Mouse (Mus musculus) R1 (cell line): ENCODE results near the gene Zbtb7a.

Experiments
- DNase-seq: peaks from one replicate; pipeline ENCODE4 v3.0.0-alpha.2; 2018; ENCODE audit warnings: low read depth, low spot score

Zbtb7a gene

DNA sequence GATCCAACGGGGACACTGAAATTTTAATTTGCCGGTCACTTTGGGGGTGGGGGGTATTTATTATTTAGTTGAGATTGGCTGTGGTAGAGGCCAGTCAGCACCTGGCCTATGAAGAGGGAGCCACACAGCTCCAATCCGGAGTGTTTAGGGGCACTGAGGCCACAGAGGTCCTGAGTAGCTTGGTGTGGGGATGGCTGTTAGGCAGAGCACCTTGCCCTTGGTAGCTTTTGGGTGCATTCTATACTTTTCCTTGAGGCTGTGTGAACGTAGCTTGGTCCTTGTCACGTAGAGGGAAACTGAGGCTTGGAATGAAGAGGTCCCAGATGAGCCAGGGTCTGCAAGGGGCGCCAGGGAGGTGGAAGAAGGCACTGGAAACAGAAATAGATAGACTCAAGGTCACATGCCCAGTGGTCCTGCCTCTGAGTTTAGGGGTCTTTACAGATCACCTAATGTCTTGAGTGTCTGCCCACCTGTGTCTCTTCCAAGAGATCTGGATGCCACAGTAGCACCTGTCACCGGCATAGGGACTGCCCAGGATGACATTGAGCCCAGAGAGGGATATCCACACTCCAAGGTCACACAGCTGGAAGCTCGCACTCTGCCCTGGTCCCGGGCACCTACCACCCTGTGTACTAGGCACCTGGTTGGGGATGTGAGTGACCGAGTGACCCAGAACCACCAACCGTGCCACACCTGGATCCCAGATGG lies 4.0 kb downstream of the Zbtb7a start:
- no peak for DNase-seq

GRCm38 (mm10) chr10:81139529-81139846 lies 4.5 kb downstream of the Zbtb7a start:
- DNase-seq: no peak

- DNase-seq: no peak
Measured at GRCm38 (mm10) chr10:81140005-81140404, 5.0 kb downstream of the Zbtb7a start.

- DNase-seq: peak; percentile 69
Measured at GRCm38 (mm10) chr10:81140717-81141454, 5.9 kb downstream of the Zbtb7a start.

DNA sequence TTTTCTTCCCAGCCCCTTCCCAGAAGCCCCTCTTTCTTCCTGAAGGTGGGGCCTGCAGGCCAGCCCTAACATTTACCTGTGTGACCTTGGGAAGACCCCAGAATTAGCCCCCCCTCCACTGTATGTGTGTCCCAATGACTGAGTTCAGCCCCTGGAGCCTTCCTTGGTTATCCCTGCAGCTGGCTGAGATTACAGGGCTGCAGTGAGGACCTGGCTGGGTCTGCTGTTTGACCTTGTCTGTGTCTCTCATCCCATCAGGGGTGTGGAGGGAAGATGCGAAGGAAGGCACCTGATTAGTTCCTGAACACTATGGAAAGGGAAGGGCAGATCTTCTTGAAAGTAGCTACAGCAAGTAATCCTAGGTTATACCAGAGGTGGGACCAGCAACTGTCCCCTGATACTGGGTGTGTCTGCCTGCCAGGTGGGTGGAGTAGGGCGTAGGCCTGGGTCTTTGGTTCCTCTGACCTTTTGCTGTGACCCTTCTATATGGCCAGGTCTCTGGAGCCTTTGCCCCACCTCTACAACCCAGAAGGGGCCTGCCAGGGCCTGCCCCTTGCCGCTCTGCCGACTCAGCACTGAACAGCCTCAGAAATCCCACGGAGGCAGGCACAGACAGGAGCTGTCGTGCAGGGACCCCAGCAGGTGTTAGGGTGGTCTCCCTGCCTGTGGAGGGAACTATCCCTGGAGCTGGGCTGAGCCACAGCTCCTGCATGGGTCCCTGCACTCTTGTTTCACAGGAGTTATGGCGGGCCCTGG lies 6.6 kb downstream of the Zbtb7a start:
- DNase-seq: peak; percentile 82

GRCm38 (mm10) chr10:81142551-81142981 lies 7.5 kb downstream of the Zbtb7a start:
- no peak for DNase-seq

DNA sequence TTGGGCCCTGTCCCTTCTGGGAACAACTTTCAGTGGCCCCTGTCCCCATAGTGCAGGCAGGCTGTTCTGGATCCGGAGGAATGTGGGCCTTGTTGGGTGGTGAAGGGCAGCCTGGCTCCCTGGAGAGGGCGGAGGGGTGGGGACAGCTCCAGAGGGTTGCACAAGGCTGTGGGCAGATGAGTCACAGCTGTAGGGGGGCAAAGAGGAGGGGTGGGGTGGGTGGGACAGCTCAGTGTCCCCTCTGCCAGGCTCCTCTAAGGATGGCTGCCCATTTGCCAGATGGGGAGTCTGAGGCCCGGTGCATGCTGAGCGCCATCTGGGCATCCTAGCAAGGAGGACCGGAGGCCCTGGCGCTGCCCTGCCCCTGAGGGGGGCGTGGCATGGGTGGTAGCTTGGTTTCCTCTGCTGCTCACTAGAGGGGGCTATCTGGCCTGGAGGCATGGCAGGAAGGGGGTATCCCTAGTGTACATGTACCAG lies 8.2 kb downstream of the Zbtb7a start:
- DNase-seq: no peak

- no peak for DNase-seq
Measured at GRCm38 (mm10) chr10:81143845-81144437, 8.9 kb downstream of the Zbtb7a start.

- DNase-seq: no peak
Measured at GRCm38 (mm10) chr10:81144667-81145066, 9.6 kb downstream of the Zbtb7a start.

- DNase-seq: no peak
Measured at GRCm38 (mm10) chr10:81145307-81145706, 10.3 kb downstream of the Zbtb7a start.

DNA sequence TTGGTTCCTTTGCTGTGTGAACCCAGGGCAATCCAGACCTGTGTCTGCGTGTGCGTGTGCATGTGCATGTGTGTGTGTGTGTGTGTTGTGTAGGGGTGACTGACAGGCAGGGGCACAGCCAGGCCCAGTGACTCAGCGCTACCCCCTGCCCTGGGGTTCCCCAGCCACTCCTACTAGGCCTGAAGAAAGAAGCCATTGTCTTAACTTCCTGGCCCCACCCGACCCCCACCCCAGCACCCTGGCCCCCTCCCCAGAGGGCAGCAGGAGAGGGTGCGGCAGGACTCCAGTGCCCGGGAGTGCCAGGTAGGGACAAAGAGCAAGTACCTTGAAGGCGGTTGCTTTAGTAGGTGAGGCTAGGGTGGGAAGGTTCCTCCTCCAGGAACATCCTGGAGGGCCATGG lies 10.8 kb downstream of the Zbtb7a start:
- peak; percentile 14 for DNase-seq

DNA sequence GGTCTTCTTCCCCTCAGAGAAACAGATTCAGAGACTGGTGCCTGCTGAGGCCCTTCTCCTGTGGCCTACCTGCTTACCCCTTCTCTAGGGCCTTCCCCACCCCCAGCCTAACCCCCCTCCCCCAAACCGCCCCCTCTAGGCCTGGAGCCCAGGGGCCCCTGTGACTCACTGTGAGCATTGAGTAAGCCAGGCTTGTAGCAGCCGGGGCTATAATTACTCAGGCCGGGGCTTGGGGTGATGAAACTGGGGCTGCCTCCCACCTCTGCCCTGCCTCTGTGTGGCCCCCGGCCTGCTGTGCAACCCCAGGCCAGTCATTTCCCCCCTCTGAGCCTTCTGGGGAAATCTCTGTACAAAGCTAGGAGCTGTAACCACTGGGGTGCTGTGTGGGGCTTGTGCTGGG lies 11.3 kb downstream of the Zbtb7a start:
- no peak for DNase-seq

GRCm38 (mm10) chr10:81151261-81151660 lies 16.2 kb downstream of the Zbtb7a start:
- DNase-seq: no peak

GRCm38 (mm10) chr10:81152609-81153008 lies 17.6 kb downstream of the Zbtb7a start:
- peak; percentile 18 for DNase-seq

DNA sequence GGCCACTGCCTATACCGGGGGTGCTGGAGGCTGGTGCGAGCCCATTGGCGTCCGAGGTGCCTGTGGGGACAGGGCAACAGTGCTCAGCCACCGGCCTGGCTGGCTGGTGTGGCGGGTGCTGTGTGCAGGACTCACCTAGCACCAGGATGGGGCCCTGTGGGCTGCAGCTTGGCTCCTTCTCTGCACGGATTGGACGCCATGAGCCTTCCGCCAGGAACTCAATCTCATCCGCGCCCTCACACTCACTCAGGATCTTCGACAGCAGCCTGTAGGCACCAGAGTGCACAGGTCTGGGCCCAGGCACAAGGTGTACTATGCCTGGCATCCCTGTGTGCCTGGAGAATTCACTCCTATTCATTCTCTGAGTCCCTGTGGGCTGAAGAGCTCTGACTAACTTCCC lies 19.3 kb downstream of the Zbtb7a start:
- peak; percentile 31 for DNase-seq

GRCm38 (mm10) chr10:81154736-81155135 lies 19.7 kb downstream of the Zbtb7a start:
- no peak for DNase-seq

GRCm38 (mm10) chr10:81161602-81162317 lies 26.7 kb downstream of the Zbtb7a start:
- no peak for DNase-seq

DNA sequence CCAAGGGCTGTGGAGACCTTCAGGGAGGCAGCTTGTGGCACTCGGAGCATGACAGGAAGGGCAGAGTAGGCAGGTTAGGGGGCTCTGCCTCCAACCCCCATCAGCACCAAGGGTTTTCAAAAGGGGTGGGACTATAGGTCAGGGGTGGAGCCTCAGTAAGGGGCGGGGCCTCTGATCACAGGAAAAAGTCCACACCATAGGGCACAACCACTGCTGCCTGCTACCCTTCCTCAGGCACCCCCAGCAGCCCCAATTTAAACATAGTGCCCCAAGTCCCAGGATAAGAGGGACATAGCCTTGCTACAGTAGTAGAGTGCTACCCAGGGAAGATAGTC lies 27.3 kb downstream of the Zbtb7a start:
- peak; percentile 66 for DNase-seq

DNA sequence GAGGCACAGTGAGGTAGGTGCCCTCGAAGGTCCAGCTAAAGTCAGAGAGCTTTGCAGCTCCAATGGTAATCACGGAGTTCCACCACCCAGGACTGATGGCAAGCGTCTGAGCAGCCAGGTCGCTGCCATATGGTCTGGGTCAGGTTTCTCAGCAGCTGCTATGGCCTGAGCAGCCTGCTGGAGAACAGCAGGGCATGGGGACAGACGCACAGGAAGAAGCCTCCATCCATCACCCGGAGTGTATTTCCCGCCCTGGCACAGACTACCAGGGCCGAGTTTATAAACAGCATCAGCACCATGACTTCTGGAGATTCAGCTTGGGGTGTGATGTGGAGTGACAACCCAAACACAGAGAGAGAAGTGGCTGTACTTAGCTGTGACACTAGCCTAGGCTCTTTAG lies 30.1 kb downstream of the Zbtb7a start:
- DNase-seq: no peak

DNA sequence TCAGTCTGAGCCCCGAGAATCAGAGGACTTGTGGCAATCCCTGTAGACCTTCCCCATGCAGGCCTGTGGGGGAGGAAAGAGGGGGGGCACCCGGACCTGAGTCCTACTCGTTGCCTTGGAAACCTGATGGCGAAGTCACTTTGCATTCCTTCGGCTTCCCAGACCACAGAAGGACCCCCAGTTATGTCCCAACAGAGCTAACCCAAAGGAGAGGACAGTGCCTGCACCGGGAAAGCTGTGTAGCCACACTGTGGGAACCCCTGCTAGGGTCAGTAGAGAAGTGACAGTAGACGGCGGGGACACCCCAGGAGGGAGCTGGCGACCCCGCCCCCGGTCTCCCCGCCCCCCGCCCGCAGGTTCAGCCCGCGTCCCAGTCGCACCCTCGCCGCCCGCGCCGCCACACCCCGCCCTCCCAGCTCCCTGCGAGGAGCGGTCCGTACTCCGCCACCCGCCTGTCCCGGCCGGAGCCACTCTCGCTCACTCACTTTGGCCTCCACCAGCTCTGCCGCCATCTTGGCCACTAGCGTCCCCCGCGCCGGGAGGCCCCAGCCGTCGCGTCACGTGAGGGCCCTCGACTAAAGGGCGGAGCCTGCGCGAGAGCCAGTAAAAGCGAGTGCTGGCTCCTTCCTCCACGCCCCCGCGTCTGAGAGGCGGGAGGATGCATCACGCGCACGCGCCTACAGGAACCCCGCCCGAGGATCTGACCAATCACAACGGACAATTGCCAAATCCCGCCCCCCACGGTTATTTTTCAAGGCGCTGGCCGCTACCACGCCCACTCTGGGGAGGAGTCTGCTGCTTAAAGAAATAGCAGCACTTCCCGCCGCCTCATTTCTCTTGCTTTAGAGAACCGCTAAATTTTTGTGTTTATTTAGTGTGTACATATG lies 32.4 kb downstream of the Zbtb7a start, which contains the start of gene Pias4:
Pias4 (minus strand) TSS at position 724 of the 887 bp plus-strand sequence.
- DNase-seq: peak; percentile 99
